Mouse (Mus musculus) embryonic facial prominence, embryonic 15.5 days (tissue): Measurements from ENCODE around the gene Serac1. TPM values are rescaled to one million over a fixed set of nuclear protein-coding genes. Genes with fewer than 3 reads are reported as not detected.
"Not testable (repeated sequence)": the region's sequence is repeated elsewhere in the genome, so short reads cannot be mapped to it uniquely, and the experiment has no call there.

Experiments used
- ATAC-seq: fragments of 200-750 bp; cut with Nextera tagmentation; 2 replicates; pipeline ENCODE4 v1.8.0; 2017; ENCODE audit warnings: low read depth, moderate TSS enrichment; ENCODE audit not compliant: insufficient number of reproducible peaks, low FRiP score, low TSS enrichment
- H3K27ac ChIP-seq: fragments of 300-500 bp; sonication (generic); replicated peaks from 2 replicates; pipeline ENCODE4 v1.5.1; 2015; ENCODE audit warnings: mild to moderate bottlenecking, inconsistent platforms
- H3K27me3 ChIP-seq: fragments of 300-500 bp; sonication (generic); 2 replicates; pipeline ENCODE4 v1.6.1; 2015; ENCODE audit warnings: inconsistent platforms
- H3K36me3 ChIP-seq: fragments of 300-500 bp; sonication (generic); 2 replicates; pipeline ENCODE4 v1.6.1; 2015; ENCODE audit warnings: mild to moderate bottlenecking, inconsistent platforms
- H3K4me1 ChIP-seq: fragments of 300-500 bp; sonication (generic); 2 replicates; pipeline ENCODE4 v1.6.1; 2015; ENCODE audit warnings: inconsistent platforms
- H3K4me2 ChIP-seq: fragments of 300-500 bp; sonication (generic); replicated peaks from 2 replicates; pipeline ENCODE4 v1.6.1; 2015; ENCODE audit warnings: mild to moderate bottlenecking, inconsistent platforms
- H3K4me3 ChIP-seq: fragments of 300-500 bp; sonication (generic); replicated peaks from 2 replicates; pipeline ENCODE4 v1.5.1; 2015; ENCODE audit warnings: mild to moderate bottlenecking, inconsistent platforms
- H3K9ac ChIP-seq: fragments of 300-500 bp; sonication (generic); 2 replicates; pipeline ENCODE4 v1.6.1; 2015; ENCODE audit warnings: inconsistent platforms
- H3K9me3 ChIP-seq: fragments of 300-500 bp; sonication (generic); replicated peaks from 2 replicates; pipeline ENCODE4 v1.6.1; 2016; ENCODE audit warnings: inconsistent platforms
- WGBS: fragments of 180-500 bp; shearing (Covaris S2); methylation state at CpG from one replicate; pipeline ENCODE4 v1.1.7; 2015; 5-methylcytosine and 5-hydroxymethylcytosine counted together
- polyA plus RNA-seq: library from polyadenylated mRNA; unstranded; fragments of >200 nt; fragmentation: Nextera tagmentation; extraction: Ambion mirVana; gene quantifications from 2 replicates; pipeline ENCODE4 v1.2.1, GENCODE M21; 2015

The Serac1 gene
- polyA plus RNA-seq, 1 experiment from 2014 or later: 5.4 TPM

GRCm38 (mm10) chr17:6066021-6066420 lies 13.5 kb downstream of the Serac1 start:
- Histone ChIP-seq H3K4me1 (no peaks in the 10 kb centered on the region), H3K4me3 (no peak overlapping the region), H3K4me2 (no peak overlapping the region), H3K27me3 (no peaks in the 10 kb centered on the region), H3K9ac (no peak overlapping the region), H3K27ac (no peak overlapping the region), H3K36me3 (peaks cover 62% of the 10 kb centered on the region), H3K9me3 (no peaks in the 10 kb centered on the region)
- 83% methylated on average over 2 of the region's 2 CpGs for WGBS
- no peak for ATAC-seq

GRCm38 (mm10) chr17:6063532-6063931 lies 16.0 kb downstream of the Serac1 start:
- H3K27me3 ChIP-seq: no peaks in the 10 kb centered on the region
- no peaks in the 10 kb centered on the region for H3K9me3 ChIP-seq
- H3K4me3 ChIP-seq: no peak overlapping the region
- H3K4me2 ChIP-seq: no peak overlapping the region
- ATAC-seq: no peak
- no peak overlapping the region for H3K9ac ChIP-seq
- no peaks in the 10 kb centered on the region for H3K4me1 ChIP-seq
- peaks cover 51% of the 10 kb centered on the region for H3K36me3 ChIP-seq
- H3K27ac ChIP-seq: no peak overlapping the region
- WGBS: 82% methylated on average over 5 of the region's 5 CpGs

GRCm38 (mm10) chr17:6062793-6063192 lies 16.7 kb downstream of the Serac1 start:
- H3K9ac ChIP-seq: no peak overlapping the region
- no peaks in the 10 kb centered on the region for H3K9me3 ChIP-seq
- no peaks in the 10 kb centered on the region for H3K27me3 ChIP-seq
- no peak for ATAC-seq
- no peak overlapping the region for H3K27ac ChIP-seq
- WGBS: 71% methylated on average over 8 of the region's 8 CpGs
- no peak overlapping the region for H3K4me2 ChIP-seq
- peaks cover 51% of the 10 kb centered on the region for H3K36me3 ChIP-seq
- no peaks in the 10 kb centered on the region for H3K4me1 ChIP-seq
- no peak overlapping the region for H3K4me3 ChIP-seq

- Histone ChIP-seq H3K36me3 (peaks cover 10% of the 10 kb centered on the region; the same call in 1 of the 2 replicates), H3K4me2 (no peak overlapping the region), H3K4me1 (no peaks in the 10 kb centered on the region), H3K9me3 (no peaks in the 10 kb centered on the region), H3K27me3 (no peaks in the 10 kb centered on the region), H3K9ac (no peak overlapping the region), H3K4me3 (no peak overlapping the region), H3K27ac (no peak overlapping the region)
- WGBS: 16% methylated on average over 5 of the region's 5 CpGs
- ATAC-seq: no peak
Measured at GRCm38 (mm10) chr17:6054934-6055355, 24.6 kb downstream of the Serac1 start.

- H3K9me3 ChIP-seq: no peaks in the 10 kb centered on the region
- no peak overlapping the region for H3K27ac ChIP-seq
- H3K4me3 ChIP-seq: no peak overlapping the region
- no peaks in the 10 kb centered on the region for H3K4me1 ChIP-seq
- no peak overlapping the region for H3K4me2 ChIP-seq
- H3K36me3 ChIP-seq: peaks cover 17% of the 10 kb centered on the region; the same call in 1 of the 2 replicates
- no peaks in the 10 kb centered on the region for H3K27me3 ChIP-seq
- WGBS: 75% methylated on average over 4 of the region's 4 CpGs
- no peak for ATAC-seq
- H3K9ac ChIP-seq: no peak overlapping the region
Measured at GRCm38 (mm10) chr17:6052801-6053200, 26.7 kb downstream of the Serac1 start.

GRCm38 (mm10) chr17:6037507-6037906 lies 42.0 kb downstream of the Serac1 start:
- no peak overlapping the region for H3K4me2 ChIP-seq
- no peaks in the 10 kb centered on the region for H3K9me3 ChIP-seq
- WGBS: 95% methylated on average over 10 of the region's 10 CpGs
- H3K4me1 ChIP-seq: no peaks in the 10 kb centered on the region
- no peak overlapping the region for H3K27ac ChIP-seq
- no peaks in the 10 kb centered on the region for H3K27me3 ChIP-seq
- no peak for ATAC-seq
- H3K9ac ChIP-seq: no peak overlapping the region
- no peak overlapping the region for H3K4me3 ChIP-seq
- H3K36me3 ChIP-seq: peaks cover 13% of the 10 kb centered on the region; the same call in 1 of the 2 replicates

- no peak for ATAC-seq
- 88% methylated on average over 11 of the region's 11 CpGs for WGBS
- no peaks in the 10 kb centered on the region for H3K27me3 ChIP-seq
Measured at GRCm38 (mm10) chr17:6036872-6037271, 42.7 kb downstream of the Serac1 start.

GRCm38 (mm10) chr17:6036458-6036857 lies 43.1 kb downstream of the Serac1 start:
- Histone ChIP-seq H3K36me3 (peaks cover 4% of the 10 kb centered on the region; the same call in 1 of the 2 replicates), H3K4me3 (no peak overlapping the region), H3K4me2 (no peak overlapping the region), H3K4me1 (no peaks in the 10 kb centered on the region), H3K9me3 (no peaks in the 10 kb centered on the region), H3K9ac (no peak overlapping the region), H3K27ac (no peak overlapping the region), H3K27me3 (no peaks in the 10 kb centered on the region)
- 83% methylated on average over 8 of the region's 8 CpGs for WGBS
- ATAC-seq: no peak

More at GRCm38 (mm10) chr17:6036872-6037271, 42.7 kb downstream of the Serac1 start:
- no peaks in the 10 kb centered on the region for H3K4me1 ChIP-seq
- H3K9me3 ChIP-seq: no peaks in the 10 kb centered on the region
- no peak overlapping the region for H3K27ac ChIP-seq
- peaks cover 8% of the 10 kb centered on the region; the same call in 1 of the 2 replicates for H3K36me3 ChIP-seq
- no peak overlapping the region for H3K4me3 ChIP-seq
- no peak overlapping the region for H3K9ac ChIP-seq
- no peak overlapping the region for H3K4me2 ChIP-seq

- Histone ChIP-seq H3K27me3 (no peaks in the 10 kb centered on the region), H3K36me3 (0 out of 2 replicates have a peak, but pooled peaks cover 4% of the 10 kb centered on the region), H3K9ac (no peak overlapping the region), H3K4me1 (no peaks in the 10 kb centered on the region), H3K9me3 (no peaks in the 10 kb centered on the region), H3K4me3 (no peak overlapping the region), H3K27ac (no peak overlapping the region), H3K4me2 (no peak overlapping the region)
- WGBS: 49% methylated on average over 8 of the region's 8 CpGs
- ATAC-seq: no peak
Measured at GRCm38 (mm10) chr17:6035661-6036060, 43.9 kb downstream of the Serac1 start.

GRCm38 (mm10) chr17:6025831-6026230 lies 53.7 kb downstream of the Serac1 start:
- Histone ChIP-seq H3K36me3 (peaks cover 23% of the 10 kb centered on the region), H3K9ac (no peak overlapping the region), H3K27ac (no peak overlapping the region), H3K27me3 (no peaks in the 10 kb centered on the region), H3K4me3 (no peak overlapping the region), H3K4me1 (peaks cover 1% of the 10 kb centered on the region; the same call in 1 of the 2 replicates), H3K4me2 (no peak overlapping the region), H3K9me3 (no peaks in the 10 kb centered on the region)
- ATAC-seq: no peak
- WGBS: 84% methylated on average over 7 of the region's 7 CpGs

- 46% methylated on average over 5 of the region's 5 CpGs for WGBS
- H3K36me3 ChIP-seq, H3K9me3 ChIP-seq, ATAC-seq, H3K4me3 ChIP-seq, H3K27me3 ChIP-seq, H3K9ac ChIP-seq, H3K4me1 ChIP-seq: not testable (repeated sequence)
- Histone ChIP-seq H3K4me2 (0 out of 2 replicates have a peak overlapping the region, but pooled peaks have one; percentile 13), H3K27ac (peak overlapping the region; percentile 65; the same call in 1 of the 2 replicates)
Measured at GRCm38 (mm10) chr17:6021374-6021789, 58.2 kb downstream of the Serac1 start.

- no peak overlapping the region for H3K9ac ChIP-seq
- no peak overlapping the region for H3K4me3 ChIP-seq
- no peak overlapping the region for H3K4me2 ChIP-seq
- no peak for ATAC-seq
- H3K36me3 ChIP-seq: peaks cover 3% of the 10 kb centered on the region; the same call in 1 of the 2 replicates
- H3K27me3 ChIP-seq: no peaks in the 10 kb centered on the region
- H3K4me1 ChIP-seq: peaks cover 5% of the 10 kb centered on the region; the same call in 1 of the 2 replicates
- H3K27ac ChIP-seq: 0 out of 2 replicates have a peak overlapping the region, but pooled peaks have one; percentile 39
- 57% methylated on average over 7 of the region's 7 CpGs for WGBS
- no peaks in the 10 kb centered on the region for H3K9me3 ChIP-seq
Measured at GRCm38 (mm10) chr17:6020636-6021035, 58.9 kb downstream of the Serac1 start.
